Mouse (Mus musculus) embryonic fibroblast, embryonic 13.5 days (primary cell): ENCODE results near the gene Esr2.

Experiments
- CTCF ChIP-seq: IDR thresholded peaks from 2 replicates; pipeline ENCODE4 v1.5.1; 2011; ENCODE audit warnings: mild to moderate bottlenecking, control low read depth, low read length, moderate library complexity, borderline replicate concordance; ENCODE audit not compliant: insufficient read depth
- POLR2A ChIP-seq: IDR thresholded peaks from 2 replicates; pipeline ENCODE4 v1.6.1; 2011; ENCODE audit warnings: low read depth, mild to moderate bottlenecking, control low read depth, low read length, moderate library complexity

GRCm38 (mm10) chr12:76215121-76215520 is 38.1 kb upstream of the Esr2 start:
- no peak for TF ChIP-seq POLR2A
- TF ChIP-seq CTCF, result no peak
